Mouse (Mus musculus): ENCODE data around the gene Lbx2. TPM values are rescaled to one million over a fixed set of nuclear protein-coding genes. Genes with fewer than 3 reads are reported as not detected.

The Lbx2 gene
- total RNA-seq, 1 experiment from 2014 or later = not detected

- ATAC-seq (replicated peaks; ENCODE audit: insufficient number of reproducible peaks, low FRiP score, low TSS enrichment, poor library complexity, severe bottlenecking) = no peak
Measured at GRCm38 (mm10) chr6:83069488-83070246, 16.5 kb upstream of the Lbx2 start.

GRCm38 (mm10) chr6:83070247-83070310 lies 16.1 kb upstream of the Lbx2 start, which contains the start of gene Tlx2:
Gene Tlx2, minus strand, starts transcription at chr6:83070293.
- ATAC-seq (replicated peaks; ENCODE audit: insufficient number of reproducible peaks, low FRiP score, low TSS enrichment, poor library complexity, severe bottlenecking) = no peak

- no peak for ATAC-seq (replicated peaks; ENCODE audit: insufficient number of reproducible peaks, low FRiP score, low TSS enrichment, poor library complexity, severe bottlenecking)
Measured at GRCm38 (mm10) chr6:83070311-83071219, 15.6 kb upstream of the Lbx2 start.

- no peak for ATAC-seq (replicated peaks; ENCODE audit: insufficient number of reproducible peaks, low FRiP score, low TSS enrichment, poor library complexity, severe bottlenecking)
Measured at GRCm38 (mm10) chr6:83071220-83071619, 14.9 kb upstream of the Lbx2 start.

DNA sequence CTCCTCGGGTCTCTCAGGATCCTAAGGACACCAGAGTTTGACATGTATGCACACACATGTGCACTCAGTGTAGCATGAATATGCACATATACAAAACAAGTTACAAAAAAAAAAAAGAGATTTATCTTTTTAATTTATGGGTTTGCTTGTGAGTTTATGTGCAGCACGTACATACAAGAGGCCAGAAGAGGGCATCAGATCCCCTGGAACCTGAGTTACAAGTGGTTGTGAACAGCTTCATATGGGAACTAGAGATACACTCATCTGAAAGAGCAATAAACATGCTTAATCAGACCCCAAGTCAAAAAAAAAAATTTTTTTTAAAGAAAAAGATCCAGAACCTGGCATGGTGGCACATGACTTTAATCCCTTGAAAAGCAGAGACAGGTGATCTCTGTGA lies 11.2 kb upstream of the Lbx2 start:
- ATAC-seq (replicated peaks; ENCODE audit: insufficient number of reproducible peaks, low FRiP score, low TSS enrichment, poor library complexity, severe bottlenecking) = no peak

- ATAC-seq (replicated peaks; ENCODE audit: insufficient number of reproducible peaks, low FRiP score, low TSS enrichment, poor library complexity, severe bottlenecking) = no peak
Measured at GRCm38 (mm10) chr6:83077630-83078323, 8.4 kb upstream of the Lbx2 start, which contains the start of gene Pcgf1. Gene Pcgf1, plus strand, starts transcription at chr6:83077869.

GRCm38 (mm10) chr6:83078324-83078858 lies 7.8 kb upstream of the Lbx2 start:
- peak; percentile 95 for ATAC-seq (replicated peaks; ENCODE audit: insufficient number of reproducible peaks, low FRiP score, low TSS enrichment, poor library complexity, severe bottlenecking)

DNA sequence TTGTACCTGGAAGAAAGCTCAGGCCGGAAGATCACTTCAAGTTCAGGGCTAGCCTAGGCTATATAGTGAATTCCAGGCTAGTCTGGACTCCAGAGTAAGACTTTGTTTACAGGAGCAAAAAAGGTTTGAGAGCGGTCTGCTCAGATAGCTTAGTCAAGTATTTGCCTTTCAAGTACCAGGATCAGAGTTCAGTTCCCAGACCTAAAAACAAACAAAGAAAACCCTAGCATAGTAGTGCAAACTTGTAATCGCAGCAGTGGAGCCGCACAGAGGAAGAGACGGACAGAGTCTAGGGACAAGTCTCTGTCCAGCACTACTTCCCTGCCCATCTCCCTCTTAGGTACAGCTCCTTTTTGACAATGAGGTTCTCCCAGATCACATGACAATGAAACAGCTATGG lies 6.0 kb upstream of the Lbx2 start:
- no peak for ATAC-seq (replicated peaks; ENCODE audit: insufficient number of reproducible peaks, low FRiP score, low TSS enrichment, poor library complexity, severe bottlenecking)

DNA sequence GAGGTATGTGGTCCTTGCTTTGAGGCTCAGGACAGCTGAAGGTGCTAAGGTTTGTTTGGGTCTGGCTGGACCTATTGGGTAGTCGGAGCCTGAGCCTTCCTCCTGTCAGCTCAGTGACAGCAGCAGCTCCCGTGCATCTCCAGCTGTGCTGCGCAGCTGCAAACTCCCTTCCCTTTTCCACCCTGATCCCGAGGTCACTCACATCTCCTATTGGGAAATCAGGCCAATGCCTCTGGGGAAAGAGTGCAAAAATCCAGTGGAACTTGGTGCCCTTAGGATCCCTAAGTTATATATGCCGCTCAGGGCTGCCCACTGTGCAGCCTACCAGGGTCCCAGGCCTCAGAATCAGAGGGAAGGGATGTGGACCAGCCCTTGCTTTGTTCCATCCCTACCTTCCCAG lies 2.7 kb upstream of the Lbx2 start:
- ATAC-seq (replicated peaks; ENCODE audit: insufficient number of reproducible peaks, low FRiP score, low TSS enrichment, poor library complexity, severe bottlenecking) = no peak

GRCm38 (mm10) chr6:83084477-83084876 lies 1.7 kb upstream of the Lbx2 start:
- no peak for ATAC-seq (replicated peaks; ENCODE audit: insufficient number of reproducible peaks, low FRiP score, low TSS enrichment, poor library complexity, severe bottlenecking)

- no peak for ATAC-seq (replicated peaks; ENCODE audit: insufficient number of reproducible peaks, low FRiP score, low TSS enrichment, poor library complexity, severe bottlenecking)
Measured at GRCm38 (mm10) chr6:83087205-83087925, 1.2 kb downstream of the Lbx2 start.

DNA sequence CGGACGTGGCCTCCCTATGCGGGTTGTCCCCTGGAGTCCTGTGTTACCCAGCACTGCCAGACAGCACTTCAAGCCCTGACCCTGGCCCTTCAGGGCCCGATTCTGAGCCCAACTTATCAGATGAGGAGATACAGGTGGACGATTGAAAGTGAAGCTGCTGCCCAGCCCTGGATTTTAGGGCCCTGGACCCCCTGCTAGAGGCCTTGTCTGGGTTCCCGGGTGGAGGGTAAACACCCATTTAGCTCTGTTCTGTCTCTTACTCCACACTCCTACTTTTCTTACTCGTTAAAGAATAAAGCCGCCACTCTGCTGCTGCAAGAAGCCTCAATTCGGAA lies 1.7 kb downstream of the Lbx2 start:
- ATAC-seq (replicated peaks; ENCODE audit: insufficient number of reproducible peaks, low FRiP score, low TSS enrichment, poor library complexity, severe bottlenecking) = no peak

GRCm38 (mm10) chr6:83092416-83093127 lies 6.4 kb downstream of the Lbx2 start:
- ATAC-seq (replicated peaks; ENCODE audit: insufficient number of reproducible peaks, low FRiP score, low TSS enrichment, poor library complexity, severe bottlenecking) = no peak

- ATAC-seq (replicated peaks; ENCODE audit: insufficient number of reproducible peaks, low FRiP score, low TSS enrichment, poor library complexity, severe bottlenecking) = no peak
Measured at GRCm38 (mm10) chr6:83095968-83096367, 9.8 kb downstream of the Lbx2 start.

DNA sequence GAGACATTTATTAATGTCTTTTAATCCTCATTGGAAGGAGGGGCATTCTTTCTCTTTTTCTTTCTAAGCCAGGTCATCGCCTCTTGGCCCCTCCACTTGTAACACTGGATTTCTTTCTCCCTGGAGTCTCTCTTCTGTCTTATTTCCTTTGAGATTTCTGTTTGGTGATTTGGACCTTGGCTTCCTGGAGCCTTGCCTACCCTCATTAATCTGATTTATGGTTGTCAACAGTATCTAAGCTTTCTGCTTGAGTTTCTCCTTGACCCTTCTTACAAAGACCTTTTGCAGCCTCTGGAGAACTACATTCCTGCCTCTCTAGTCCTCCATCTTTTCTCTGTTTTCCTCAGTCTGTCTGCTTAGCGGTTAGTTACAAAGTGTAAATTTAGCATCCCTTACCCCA lies 12.2 kb downstream of the Lbx2 start:
- ATAC-seq (replicated peaks; ENCODE audit: insufficient number of reproducible peaks, low FRiP score, low TSS enrichment, poor library complexity, severe bottlenecking) = no peak

- peak; percentile 95 for ATAC-seq (replicated peaks; ENCODE audit: insufficient number of reproducible peaks, low FRiP score, low TSS enrichment, poor library complexity, severe bottlenecking)
Measured at GRCm38 (mm10) chr6:83101316-83101687, 15.1 kb downstream of the Lbx2 start, which contains the start of the genes Ccdc142 and Gm42688. Gene Ccdc142, plus strand, starts transcription at chr6:83101601. Gene Gm42688, plus strand, starts transcription at chr6:83101617.

GRCm38 (mm10) chr6:83101688-83102556 lies 15.8 kb downstream of the Lbx2 start:
- peak; percentile 10 for ATAC-seq (replicated peaks; ENCODE audit: insufficient number of reproducible peaks, low FRiP score, low TSS enrichment, poor library complexity, severe bottlenecking)
